Mouse (Mus musculus): Measurements from ENCODE around the gene Paqr7. TPM values are rescaled to one million over a fixed set of nuclear protein-coding genes. Genes with fewer than 3 reads are reported as not detected.

Paqr7 gene
- total and polyA plus RNA-seq, 3 experiments, result 9.2 to 14.8 (median 10.3) TPM

- TF ChIP-seq TAL1 (conservative IDR thresholded peaks at IDR 0.05; ENCODE audit: low read depth, low read length) (no peak), CTCF (IDR thresholded peaks at IDR 0.05; ENCODE audit: low read depth, low read length) (no peak), POLR2AphosphoS5 (IDR thresholded peaks at IDR 0.05; ENCODE audit: insufficient replicate concordance, low read depth, low read length) (no peak), GATA2 (IDR thresholded peaks at IDR 0.05; ENCODE audit: borderline replicate concordance, low read depth, low read length) (no peak), GATA1 (IDR thresholded peaks at IDR 0.05; ENCODE audit: borderline replicate concordance, low read length) (no peak)
- Histone ChIP-seq H3K4me1 (ENCODE audit: insufficient read depth, low read depth, low read length) (no peaks in the 10 kb centered on the region), H3K36me3 (replicated peaks) (no peaks in the 10 kb centered on the region), H3K4me3 (ENCODE audit: low read depth, low read length) (no peak overlapping the region), H3K27me3 (ENCODE audit: insufficient read depth, low read length) (peaks cover 24% of the 10 kb centered on the region), H3K9me3 (replicated peaks) (peaks cover 15% of the 10 kb centered on the region)
- ATAC-seq (ENCODE audit: extremely low read depth, insufficient number of reproducible peaks, low FRiP score, poor library complexity, severe bottlenecking) (no peak), DNase-seq (ENCODE audit: low spot score) (no peak)
These were observed 57.1 kb downstream of the Paqr7 start for GRCm38 (mm10) chr4:134553631-134554030.

DNA sequence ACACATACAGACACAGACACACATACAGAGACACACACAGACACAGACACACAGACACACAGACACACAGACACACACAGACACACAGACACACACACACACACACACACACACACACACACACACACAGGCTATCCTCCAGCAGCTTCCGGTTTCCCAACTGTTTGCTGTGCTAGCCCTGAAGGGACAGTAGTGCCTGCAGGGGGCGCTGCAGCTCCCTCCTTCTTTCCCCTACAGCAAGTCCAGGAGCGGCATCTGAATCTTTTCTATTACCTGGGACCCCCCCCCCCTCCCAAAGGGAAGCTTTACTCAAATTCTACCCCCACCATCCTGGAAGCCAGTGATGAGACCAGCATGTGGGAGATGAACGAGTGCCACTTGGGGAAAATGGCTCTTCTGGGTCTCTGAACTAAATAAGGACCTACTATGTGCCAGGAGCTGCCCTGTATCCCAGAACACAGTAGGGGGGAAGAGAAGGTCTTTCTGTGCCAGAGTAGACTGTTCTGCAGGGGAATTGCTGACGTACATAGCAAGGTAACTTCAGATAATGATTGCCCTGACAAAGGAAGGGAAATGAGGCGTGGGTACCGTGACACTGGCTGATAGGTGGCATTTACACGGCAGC, 59.6 kb downstream of the Paqr7 start:
- H3K36me3 ChIP-seq (replicated peaks), result no peaks in the 10 kb centered on the region
- DNase-seq (ENCODE audit: low spot score), result no peak
- peaks cover 32% of the 10 kb centered on the region for H3K27me3 ChIP-seq (ENCODE audit: insufficient read depth, low read length)
- no peak for TF ChIP-seq TAL1 (conservative IDR thresholded peaks at IDR 0.05; ENCODE audit: low read depth, low read length)
- TF ChIP-seq CTCF (IDR thresholded peaks at IDR 0.05; ENCODE audit: low read depth, low read length), result no peak
- TF ChIP-seq POLR2AphosphoS5 (IDR thresholded peaks at IDR 0.05; ENCODE audit: insufficient replicate concordance, low read depth, low read length), result no peak
- TF ChIP-seq GATA2 (IDR thresholded peaks at IDR 0.05; ENCODE audit: borderline replicate concordance, low read depth, low read length), result no peak
- no peak for TF ChIP-seq GATA1 (IDR thresholded peaks at IDR 0.05; ENCODE audit: borderline replicate concordance, low read length)
- H3K9me3 ChIP-seq (replicated peaks), result peaks cover under 1% of the 10 kb centered on the region; the same call in 1 of the 2 replicates
- ATAC-seq (ENCODE audit: extremely low read depth, insufficient number of reproducible peaks, low FRiP score, poor library complexity, severe bottlenecking), result no peak
- no peak overlapping the region for H3K4me3 ChIP-seq (ENCODE audit: low read depth, low read length)
- no peaks in the 10 kb centered on the region for H3K4me1 ChIP-seq (ENCODE audit: insufficient read depth, low read depth, low read length)

- H3K4me1 ChIP-seq (ENCODE audit: insufficient read depth, low read depth, low read length), result no peaks in the 10 kb centered on the region
- DNase-seq (ENCODE audit: low spot score) (no peak), ATAC-seq (ENCODE audit: extremely low read depth, insufficient number of reproducible peaks, low FRiP score, poor library complexity, severe bottlenecking) (no peak)
- H3K27me3 ChIP-seq (ENCODE audit: insufficient read depth, low read length), result peaks cover 29% of the 10 kb centered on the region
- TF ChIP-seq GATA1 (IDR thresholded peaks at IDR 0.05; ENCODE audit: borderline replicate concordance, low read length) (no peak), TAL1 (conservative IDR thresholded peaks at IDR 0.05; ENCODE audit: low read depth, low read length) (no peak), GATA2 (IDR thresholded peaks at IDR 0.05; ENCODE audit: borderline replicate concordance, low read depth, low read length) (no peak), POLR2AphosphoS5 (IDR thresholded peaks at IDR 0.05; ENCODE audit: insufficient replicate concordance, low read depth, low read length) (no peak), CTCF (IDR thresholded peaks at IDR 0.05; ENCODE audit: low read depth, low read length) (no peak)
- H3K9me3 ChIP-seq (replicated peaks), result no peaks in the 10 kb centered on the region
- no peak overlapping the region for H3K4me3 ChIP-seq (ENCODE audit: low read depth, low read length)
- no peaks in the 10 kb centered on the region for H3K36me3 ChIP-seq (replicated peaks)
These were observed 61.2 kb downstream of the Paqr7 start for GRCm38 (mm10) chr4:134557626-134558249.

DNA sequence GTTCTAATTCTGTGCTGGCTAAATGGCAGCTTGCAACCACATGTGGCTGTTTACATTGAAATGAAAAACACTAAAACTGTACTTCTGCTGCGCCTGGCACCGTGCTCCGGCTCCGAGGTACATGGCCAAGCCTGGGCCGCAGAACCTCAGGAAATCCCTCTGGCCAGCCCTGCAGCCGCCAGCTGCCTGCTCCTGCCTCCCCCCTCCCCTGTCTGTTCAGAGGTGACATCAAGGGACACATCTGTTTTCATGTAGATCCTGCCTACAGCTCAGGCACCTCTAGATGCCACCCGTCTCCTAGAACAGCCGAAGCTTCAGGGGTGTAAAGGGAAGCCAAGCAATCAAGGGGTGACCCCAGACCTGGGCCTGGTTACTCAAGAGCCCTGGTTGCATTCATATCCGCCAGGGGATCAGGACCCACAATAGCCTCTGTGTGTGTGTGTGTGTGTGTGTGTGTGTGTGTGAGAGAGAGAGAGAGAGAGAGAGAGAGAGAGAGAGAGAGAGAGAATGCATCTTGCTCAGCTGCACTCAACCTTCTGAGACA, 62.1 kb downstream of the Paqr7 start:
- H3K9me3 ChIP-seq (replicated peaks), result no peaks in the 10 kb centered on the region

DNA sequence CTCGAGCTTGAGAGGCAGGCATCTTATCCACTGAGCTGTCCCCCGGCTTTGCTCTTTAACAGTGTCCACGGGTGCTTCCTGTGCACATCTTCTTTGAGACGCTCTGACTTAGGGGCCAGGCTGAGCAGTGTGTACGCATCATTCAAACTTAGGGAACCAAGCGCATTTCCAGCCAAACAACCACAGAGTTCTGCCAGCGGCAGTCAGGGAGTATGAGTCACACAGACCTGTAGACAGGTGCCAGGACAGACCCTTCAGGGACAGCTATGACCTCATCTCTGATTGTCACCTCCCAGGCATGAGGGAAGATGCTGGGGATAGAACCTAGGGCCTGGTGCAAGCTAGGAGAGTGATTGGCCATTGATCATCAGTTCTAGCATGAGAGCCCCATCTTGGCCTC, 62.7 kb downstream of the Paqr7 start:
- ATAC-seq (ENCODE audit: extremely low read depth, insufficient number of reproducible peaks, low FRiP score, poor library complexity, severe bottlenecking), result no peak
- no peak for DNase-seq (ENCODE audit: low spot score)
- Histone ChIP-seq H3K36me3 (replicated peaks) (no peaks in the 10 kb centered on the region), H3K9me3 (replicated peaks) (no peaks in the 10 kb centered on the region), H3K4me1 (ENCODE audit: insufficient read depth, low read depth, low read length) (no peaks in the 10 kb centered on the region), H3K4me3 (ENCODE audit: low read depth, low read length) (no peak overlapping the region), H3K27me3 (ENCODE audit: insufficient read depth, low read length) (peaks cover 38% of the 10 kb centered on the region)
- no peak for TF ChIP-seq GATA1 (IDR thresholded peaks at IDR 0.05; ENCODE audit: borderline replicate concordance, low read length)
- no peak for TF ChIP-seq TAL1 (conservative IDR thresholded peaks at IDR 0.05; ENCODE audit: low read depth, low read length)
- no peak for TF ChIP-seq CTCF (IDR thresholded peaks at IDR 0.05; ENCODE audit: low read depth, low read length)
- TF ChIP-seq POLR2AphosphoS5 (IDR thresholded peaks at IDR 0.05; ENCODE audit: insufficient replicate concordance, low read depth, low read length), result no peak
- no peak for TF ChIP-seq GATA2 (IDR thresholded peaks at IDR 0.05; ENCODE audit: borderline replicate concordance, low read depth, low read length)

More for the DNA sequence above, 62.1 kb downstream of the Paqr7 start:
- Histone ChIP-seq H3K27me3 (ENCODE audit: insufficient read depth, low read length) (peaks cover 33% of the 10 kb centered on the region), H3K36me3 (replicated peaks) (no peaks in the 10 kb centered on the region), H3K4me3 (ENCODE audit: low read depth, low read length) (no peak overlapping the region), H3K4me1 (ENCODE audit: insufficient read depth, low read depth, low read length) (no peaks in the 10 kb centered on the region)
- ATAC-seq (ENCODE audit: extremely low read depth, insufficient number of reproducible peaks, low FRiP score, poor library complexity, severe bottlenecking) (no peak), DNase-seq (ENCODE audit: low spot score) (no peak)
- no peak for TF ChIP-seq TAL1 (conservative IDR thresholded peaks at IDR 0.05; ENCODE audit: low read depth, low read length)
- no peak for TF ChIP-seq CTCF (IDR thresholded peaks at IDR 0.05; ENCODE audit: low read depth, low read length)

Other genes starting within 250 kb of the Paqr7 start
- not detected in 2 replicates for gene Gm30191, start 249.8 kb upstream of the Paqr7 start, total RNA-seq (2014; fragmentation: Nextera tagmentation)
- not detected in 2 replicates for gene Gm30191, start 249.8 kb upstream of the Paqr7 start, total RNA-seq (2017)
- not detected in 2 replicates for gene Gm30191, start 249.8 kb upstream of the Paqr7 start, polyA plus RNA-seq (2012)
- not detected in 2 replicates for gene Grrp1, start 242.6 kb upstream of the Paqr7 start, total RNA-seq (2014; fragmentation: Nextera tagmentation)
- gene Grrp1, start 242.6 kb upstream of the Paqr7 start, total RNA-seq (2017), result not detected in 2 replicates
- gene Grrp1, start 242.6 kb upstream of the Paqr7 start, polyA plus RNA-seq (2012), result not detected in 2 replicates
- 40.5 and 42.9 TPM in 2 replicates for gene Pdik1l, start 208.8 kb upstream of the Paqr7 start, total RNA-seq (2014; fragmentation: Nextera tagmentation)
- 43.3 and 53.2 TPM in 2 replicates for gene Pdik1l, start 208.8 kb upstream of the Paqr7 start, total RNA-seq (2017)
- 3.2 and 4.0 TPM in 2 replicates for gene Pdik1l, start 208.8 kb upstream of the Paqr7 start, polyA plus RNA-seq (2012)
- not detected in 2 replicates for gene Trim63, start 181.6 kb upstream of the Paqr7 start, total RNA-seq (2014; fragmentation: Nextera tagmentation)
- gene Trim63, start 181.6 kb upstream of the Paqr7 start, total RNA-seq (2017), result not detected in 2 replicates
- not detected in 2 replicates for gene Trim63, start 181.6 kb upstream of the Paqr7 start, polyA plus RNA-seq (2012)
- gene Slc30a2, start 153.5 kb upstream of the Paqr7 start, total RNA-seq (2014; fragmentation: Nextera tagmentation), result 3.8 and 4.6 TPM in 2 replicates
- 5.6 and 6.1 TPM in 2 replicates for gene Slc30a2, start 153.5 kb upstream of the Paqr7 start, total RNA-seq (2017)
- 4.7 and 8.2 TPM in 2 replicates for gene Slc30a2, start 153.5 kb upstream of the Paqr7 start, polyA plus RNA-seq (2012)
- not detected in 2 replicates for gene Extl1, start 112.8 kb upstream of the Paqr7 start, total RNA-seq (2014; fragmentation: Nextera tagmentation)
- 0.05 TPM in 1 of 2 replicates, not detected in the other for gene Extl1, start 112.8 kb upstream of the Paqr7 start, total RNA-seq (2017)
- gene Extl1, start 112.8 kb upstream of the Paqr7 start, polyA plus RNA-seq (2012), result not detected in 2 replicates
- gene Pafah2, start 100.4 kb upstream of the Paqr7 start, total RNA-seq (2014; fragmentation: Nextera tagmentation), result 15.1 and 16.3 TPM in 2 replicates
- 45.9 and 48.0 TPM in 2 replicates for gene Pafah2, start 100.4 kb upstream of the Paqr7 start, total RNA-seq (2017)
- 10.2 and 14.9 TPM in 2 replicates for gene Pafah2, start 100.4 kb upstream of the Paqr7 start, polyA plus RNA-seq (2012)
- 171 and 196 TPM in 2 replicates for gene Stmn1, start 28.4 kb upstream of the Paqr7 start, total RNA-seq (2014; fragmentation: Nextera tagmentation)
- 804 and 935 TPM in 2 replicates for gene Stmn1, start 28.4 kb upstream of the Paqr7 start, total RNA-seq (2017)
- 93.2 and 179 TPM in 2 replicates for gene Stmn1, start 28.4 kb upstream of the Paqr7 start, polyA plus RNA-seq (2012)
- 8.5 and 12.1 TPM in 2 replicates for gene Aunip, start 14.3 kb downstream of the Paqr7 start, total RNA-seq (2014; fragmentation: Nextera tagmentation)
- gene Aunip, start 14.3 kb downstream of the Paqr7 start, total RNA-seq (2017), result 18.7 and 20.2 TPM in 2 replicates
- gene Aunip, start 14.3 kb downstream of the Paqr7 start, polyA plus RNA-seq (2012), result 7.1 and 8.1 TPM in 2 replicates
- gene Mtfr1l, start 38.7 kb downstream of the Paqr7 start, total RNA-seq (2014; fragmentation: Nextera tagmentation), result 103 and 119 TPM in 2 replicates
- gene Mtfr1l, start 38.7 kb downstream of the Paqr7 start, total RNA-seq (2017), result 55.6 and 68.0 TPM in 2 replicates
- gene Mtfr1l, start 38.7 kb downstream of the Paqr7 start, polyA plus RNA-seq (2012), result 54.5 and 59.1 TPM in 2 replicates
- not detected in 2 replicates for gene Selenon, start 55.5 kb downstream of the Paqr7 start, total RNA-seq (2014; fragmentation: Nextera tagmentation)
- 0.05 and 0.12 TPM in 2 replicates for gene Selenon, start 55.5 kb downstream of the Paqr7 start, total RNA-seq (2017)
- 0.04 TPM in 1 of 2 replicates, not detected in the other for gene Selenon, start 55.5 kb downstream of the Paqr7 start, polyA plus RNA-seq (2012)
- gene Man1c1, start 207.6 kb downstream of the Paqr7 start, total RNA-seq (2014; fragmentation: Nextera tagmentation), result not detected in 2 replicates
- gene Man1c1, start 207.6 kb downstream of the Paqr7 start, total RNA-seq (2017), result 0.05 TPM in 1 of 2 replicates, not detected in the other
- gene Man1c1, start 207.6 kb downstream of the Paqr7 start, polyA plus RNA-seq (2012), result not detected in 2 replicates

Data from G1E (cell line).